Mouse (Mus musculus) telencephalon, adult 2 months (tissue): Measurements from ENCODE around the gene Snx12.
A peak's percentile ranks its signal among the peaks of the same experiment; 100 is the strongest.

Experiments
- DNase-seq: peaks from one replicate; pipeline ENCODE4 v3.0.0-alpha.2; 2011; ENCODE audit warnings: low read depth, low spot score

Gene Snx12

DNA sequence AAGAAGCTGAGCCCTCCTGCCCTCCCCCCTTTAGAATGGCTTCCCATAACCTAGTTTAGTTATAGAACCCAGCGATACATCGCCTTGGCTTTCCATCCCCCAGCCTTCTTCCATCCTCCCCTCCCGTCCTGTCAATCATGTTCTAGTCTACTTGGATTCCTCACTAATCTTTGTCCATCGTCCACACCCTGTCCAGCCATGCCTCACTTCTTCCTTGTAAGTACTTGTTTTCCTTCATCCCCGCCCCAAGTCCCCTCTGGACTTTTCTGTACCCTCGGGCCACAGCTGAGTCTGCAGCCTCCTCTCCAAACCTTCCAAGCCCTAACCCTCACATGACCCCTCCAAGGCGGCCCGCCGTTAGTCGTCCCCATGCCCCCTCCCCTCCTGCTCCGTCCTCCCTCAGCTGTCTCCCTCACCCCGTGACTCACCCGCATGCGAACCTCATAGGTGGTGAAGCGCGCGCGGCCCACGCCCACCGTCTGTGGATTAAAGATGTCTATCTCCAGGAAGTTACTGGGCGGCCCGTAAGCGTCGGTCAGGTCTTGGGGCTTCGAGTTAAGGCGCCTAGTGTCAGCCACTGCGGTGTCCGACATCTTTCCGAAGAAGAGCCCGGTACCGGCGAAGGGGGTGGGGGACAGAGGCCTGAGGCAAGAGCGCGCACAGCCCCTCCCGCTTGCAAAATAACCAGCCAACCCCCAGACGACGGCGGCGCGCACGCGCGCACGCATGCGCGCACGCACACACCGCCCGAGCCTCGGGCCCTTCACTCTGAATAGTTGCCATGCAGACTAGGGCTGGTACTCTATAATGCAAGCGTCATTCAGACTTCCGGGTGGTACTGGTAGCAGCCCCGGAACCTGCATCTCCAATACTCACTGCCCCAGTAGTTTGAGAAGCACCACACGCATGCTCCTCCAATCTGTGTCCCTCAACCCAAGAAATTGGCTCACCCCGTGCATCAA lies at the start of gene Snx12:
TSS of gene Snx12 (minus strand) at position 730 of the 962 bp plus-strand sequence.
- DNase-seq, result peak; percentile 93

DNA sequence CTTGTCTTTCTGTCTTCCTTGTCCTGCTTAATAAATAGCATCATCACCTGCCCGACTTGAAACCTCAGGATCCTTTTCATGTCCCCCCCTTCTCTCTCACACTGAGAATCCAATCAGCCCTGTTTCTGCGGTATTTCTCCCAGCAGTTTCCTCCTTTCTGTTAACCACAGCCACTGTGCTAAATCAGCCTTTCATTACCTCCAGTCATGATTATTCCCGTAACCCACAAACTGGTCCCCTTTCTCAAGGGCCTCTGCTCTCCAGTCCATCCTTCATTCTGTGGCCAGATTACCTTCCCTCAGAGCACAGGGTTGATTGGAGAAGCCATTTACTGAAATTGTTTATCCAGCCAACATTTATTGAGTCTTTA lies 46.4 kb upstream of the Snx12 start, which contains the start of gene Gm20489:
TSS of gene Gm20489 (minus strand) at position 269 of the 370 bp plus-strand sequence.
- no peak for DNase-seq

DNA sequence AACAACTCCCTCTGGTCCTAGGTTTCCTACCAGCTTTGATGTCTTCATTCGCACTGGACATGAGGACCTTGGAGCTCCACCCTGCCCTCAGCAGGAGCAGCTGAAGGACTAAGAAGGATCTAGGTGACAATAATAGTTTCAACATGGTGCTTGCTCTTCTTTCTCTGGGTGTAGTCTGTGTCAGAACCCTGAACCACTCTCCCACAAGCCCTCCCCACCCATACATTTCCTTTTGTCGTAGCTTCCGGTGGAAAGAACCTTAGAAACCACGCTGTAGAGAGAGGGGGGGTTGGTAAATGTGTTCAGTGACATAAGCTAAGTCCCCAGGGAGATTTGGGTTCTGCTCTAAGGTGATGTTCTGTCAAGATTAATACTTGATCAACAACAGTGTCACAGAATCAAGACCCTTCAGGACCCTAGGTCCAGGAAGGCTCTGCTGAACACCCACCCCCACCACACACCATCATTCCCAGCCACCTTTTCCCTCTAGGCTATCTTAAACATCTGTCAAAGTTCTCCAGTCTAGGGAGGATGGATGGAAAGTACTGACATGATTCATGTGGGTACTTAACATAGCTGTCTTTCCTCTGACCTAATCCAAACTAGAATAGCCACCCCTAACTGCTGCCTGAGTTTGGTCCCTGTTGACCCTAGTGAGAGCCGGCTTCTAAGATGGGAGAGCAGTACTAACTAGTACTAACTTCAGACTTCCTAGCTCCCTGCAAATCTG lies 45.8 kb upstream of the Snx12 start, which contains the start of gene Il2rg:
TSS of gene Il2rg (minus strand) at position 231 of the 730 bp plus-strand sequence.
- DNase-seq, result no peak

DNA sequence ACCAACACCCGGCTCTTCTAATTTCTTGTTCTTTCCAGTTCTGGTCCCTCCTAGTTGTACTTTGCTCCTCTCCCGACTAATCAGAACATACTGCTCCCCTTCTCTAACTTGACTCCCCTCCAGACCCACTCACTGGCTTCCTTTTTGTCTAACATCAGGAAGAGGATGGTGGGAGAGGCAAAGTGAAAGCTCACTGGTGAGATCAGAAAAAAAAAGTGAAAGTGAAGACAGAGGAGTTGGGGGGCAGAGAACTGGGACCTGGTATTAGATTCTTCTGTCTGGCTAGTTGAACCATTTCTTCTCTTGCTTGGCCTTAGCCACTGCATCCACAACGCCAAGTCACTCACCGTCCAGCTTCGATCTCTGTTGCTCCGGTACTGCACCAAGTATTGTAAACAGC lies 44.3 kb upstream of the Snx12 start:
- no peak for DNase-seq

DNA sequence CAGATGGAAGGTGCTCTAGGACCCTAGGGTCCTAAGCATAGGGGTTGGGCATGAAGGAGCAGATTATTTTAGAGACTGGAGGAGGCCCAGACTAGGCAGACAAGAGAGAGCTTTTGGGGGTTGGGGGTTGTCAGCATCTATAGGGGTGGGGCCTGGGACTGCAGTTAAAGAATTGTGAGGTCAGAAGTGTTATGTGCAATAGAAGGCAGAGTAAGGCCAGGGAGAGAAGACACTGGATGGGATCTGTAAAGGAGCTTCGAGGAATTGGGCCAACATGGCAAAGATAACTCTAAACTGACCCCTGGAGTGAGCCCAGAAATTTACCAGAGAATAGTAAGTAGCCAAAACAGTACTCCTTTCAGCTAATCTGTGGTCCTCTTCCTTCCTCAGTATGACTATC lies 41.5 kb upstream of the Snx12 start, which contains the start of gene Gm614:
TSS of gene Gm614 (minus strand) at position 101 of the 400 bp plus-strand sequence.
- no peak for DNase-seq

DNA sequence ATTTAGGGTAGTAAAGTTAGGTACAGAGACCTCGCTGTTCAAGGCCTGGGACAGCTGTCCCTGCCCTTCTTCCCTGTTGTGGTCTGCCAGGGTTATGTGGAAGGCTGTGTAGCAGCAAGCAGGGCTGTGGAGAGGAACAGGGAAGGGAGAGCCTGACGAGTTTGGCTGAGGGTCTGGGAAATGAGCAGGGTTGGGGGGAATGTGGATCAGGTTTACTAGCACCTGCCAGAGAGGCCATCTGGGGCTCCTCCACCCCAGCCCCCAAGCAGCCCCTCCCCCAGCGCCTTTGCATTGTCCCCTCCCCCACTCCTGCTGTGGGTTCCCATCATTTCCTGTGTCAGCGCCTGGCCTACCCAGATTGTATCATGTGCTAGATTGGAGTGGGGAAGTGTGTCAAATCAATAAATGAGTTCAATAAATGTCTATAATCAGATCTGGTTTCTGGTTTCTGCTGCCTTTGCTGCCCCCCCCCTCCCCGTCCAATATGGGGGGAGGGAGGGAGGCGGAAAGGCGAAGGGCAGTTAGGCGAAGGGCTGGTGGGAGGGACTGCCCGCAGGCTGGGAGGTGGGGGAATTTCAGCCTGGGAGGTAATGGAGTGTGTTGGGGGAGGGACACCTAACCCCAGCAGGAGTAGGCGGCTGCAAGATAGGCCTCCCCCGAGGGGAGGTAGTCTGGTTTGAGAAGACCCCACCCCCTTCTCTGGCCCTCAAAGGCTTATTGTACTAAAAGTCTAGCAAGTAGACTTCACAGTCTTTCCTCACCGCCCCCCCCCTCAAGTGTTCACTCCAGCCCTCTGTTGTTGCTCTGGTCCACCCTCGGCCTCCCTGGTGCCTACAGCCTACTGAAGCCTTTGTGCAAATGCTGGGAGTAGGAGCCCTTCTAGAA lies 38.3 kb upstream of the Snx12 start:
- DNase-seq, result no peak

DNA sequence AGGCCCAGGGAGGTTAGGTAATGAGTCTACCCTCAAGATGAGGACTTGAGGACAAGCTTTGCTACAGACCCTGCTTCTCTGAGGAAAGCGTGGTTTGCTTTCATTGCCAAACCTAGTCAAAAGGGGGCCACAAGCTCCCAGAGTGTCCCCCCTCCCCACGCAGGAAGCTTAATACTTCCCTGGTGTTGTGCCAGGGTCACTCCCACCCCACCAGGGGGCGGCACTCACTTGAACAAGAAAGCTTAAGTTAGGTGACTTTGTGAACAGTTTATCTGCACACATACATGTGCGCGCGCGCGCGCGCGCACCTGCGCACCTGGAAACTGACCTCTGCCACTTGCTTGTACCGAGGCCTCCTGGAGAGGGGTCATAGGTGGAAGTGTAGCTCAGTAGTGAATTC lies 34.2 kb upstream of the Snx12 start:
- DNase-seq, result no peak

DNA sequence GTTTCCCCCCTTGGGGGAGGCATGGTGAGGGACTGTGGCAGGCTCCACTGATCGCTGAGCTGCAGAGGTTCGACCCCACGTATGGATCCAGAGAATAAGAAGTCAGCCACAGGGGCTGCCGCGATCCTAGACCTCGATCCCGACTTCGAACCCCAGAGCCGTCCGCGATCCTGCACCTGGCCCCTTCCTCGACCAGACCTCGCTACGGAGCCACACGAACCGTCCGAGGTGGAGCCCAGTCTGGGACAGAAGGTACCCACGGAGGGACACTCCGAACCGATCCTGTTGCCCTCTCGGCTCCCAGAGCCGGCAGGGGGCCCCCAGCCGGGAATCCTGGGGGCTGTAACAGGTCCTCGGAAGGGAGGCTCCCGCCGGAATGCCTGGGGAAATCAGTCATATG lies 32.4 kb upstream of the Snx12 start:
- no peak for DNase-seq

DNA sequence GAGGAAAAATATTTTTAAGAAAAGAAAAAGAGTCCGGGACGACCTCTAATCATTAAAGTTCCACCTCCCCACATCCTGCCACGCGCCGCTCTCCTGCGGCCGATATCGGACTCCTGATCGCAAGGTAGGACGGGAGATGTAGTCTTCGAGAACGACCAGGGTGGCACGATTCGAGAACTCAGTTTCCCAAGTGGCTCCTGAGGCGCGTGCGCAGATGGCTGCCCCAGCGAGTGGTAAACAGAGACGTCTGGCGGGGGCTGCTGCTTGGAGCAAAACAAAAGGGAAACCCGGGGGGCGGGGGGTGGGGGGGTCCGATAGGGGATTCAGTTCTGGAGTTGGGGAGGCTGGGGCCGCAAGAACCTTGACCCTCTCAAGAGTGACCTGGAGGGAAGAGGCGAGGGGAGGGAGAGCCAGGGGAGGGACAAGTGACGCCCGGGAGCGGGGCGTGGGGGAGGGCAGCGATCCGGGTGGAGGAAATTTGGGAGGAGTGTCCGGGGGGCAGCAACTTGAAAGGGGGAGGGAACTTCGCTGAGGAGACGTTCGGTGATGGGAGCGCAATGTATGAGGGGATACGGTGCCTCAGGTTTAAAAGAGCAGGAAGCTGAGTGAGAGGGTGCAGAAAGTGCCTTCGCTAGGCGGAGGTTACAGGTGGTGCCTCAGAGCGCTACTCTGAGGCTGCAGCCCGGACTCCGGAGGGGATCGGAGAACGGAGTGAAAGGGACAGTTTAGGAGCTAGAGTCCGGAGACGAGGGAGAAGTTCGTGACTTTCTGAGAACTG lies 31.8 kb upstream of the Snx12 start, which contains the start of gene Foxo4:
TSS of gene Foxo4 (plus strand) at position 577 of the 778 bp plus-strand sequence.
- peak; percentile 89 for DNase-seq

DNA sequence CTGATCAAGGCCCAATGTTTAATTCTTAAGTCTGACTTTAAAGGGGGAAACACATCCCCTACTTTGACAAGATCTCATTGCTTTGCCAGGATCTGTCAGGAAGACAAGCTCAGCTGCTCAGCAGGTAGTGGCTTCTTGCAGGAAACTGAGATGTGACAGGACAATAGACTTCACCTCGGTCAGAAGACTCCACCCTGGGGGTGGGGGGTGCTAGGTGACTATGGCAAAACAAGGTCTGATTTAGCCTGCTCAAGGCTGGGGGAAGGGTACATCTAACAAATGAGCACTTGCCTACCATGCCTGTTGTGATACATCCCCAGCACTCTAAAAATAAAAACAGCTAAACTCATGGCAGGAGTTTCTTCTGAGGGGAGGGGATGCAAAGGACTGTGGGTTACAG lies 22.6 kb upstream of the Snx12 start:
- DNase-seq, result no peak

DNA sequence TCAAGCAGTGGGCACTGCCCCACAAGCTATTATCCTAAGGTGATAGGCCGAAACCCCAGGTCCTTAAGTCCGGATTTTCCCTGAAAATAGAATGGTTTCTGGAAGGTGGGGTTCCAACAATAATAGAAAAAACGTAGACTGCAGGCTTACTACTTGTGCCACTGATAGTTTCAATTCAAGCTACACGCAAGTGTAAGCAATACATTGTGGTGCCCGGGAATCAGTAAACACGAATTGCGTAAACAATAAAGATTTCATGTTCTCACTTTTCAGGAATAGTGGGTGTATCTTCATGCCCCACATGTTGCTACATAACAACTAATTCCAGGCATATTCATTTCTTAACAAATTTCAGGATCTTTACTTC lies 416 bp upstream of the Snx12 start:
- no peak for DNase-seq

DNA sequence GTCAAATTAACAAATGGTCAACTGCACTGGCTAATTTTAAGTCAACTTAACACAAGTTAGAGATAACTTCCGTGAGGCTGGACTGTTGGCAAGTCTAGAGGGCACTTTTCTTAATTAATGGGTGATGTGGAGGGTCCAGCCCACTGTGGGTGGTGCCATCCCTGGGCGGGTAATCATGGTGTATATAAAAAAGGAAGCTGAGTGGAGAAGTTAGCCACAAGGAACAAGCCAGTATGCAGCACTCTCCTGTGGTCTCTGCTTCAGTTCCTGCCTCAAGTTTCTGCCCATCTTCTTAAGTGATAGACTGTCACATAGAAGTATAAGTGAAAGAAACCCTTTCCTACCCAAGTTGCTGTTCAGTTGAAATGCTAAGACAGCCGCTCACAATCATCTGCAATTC lies 33.1 kb downstream of the Snx12 start:
- no peak for DNase-seq

DNA sequence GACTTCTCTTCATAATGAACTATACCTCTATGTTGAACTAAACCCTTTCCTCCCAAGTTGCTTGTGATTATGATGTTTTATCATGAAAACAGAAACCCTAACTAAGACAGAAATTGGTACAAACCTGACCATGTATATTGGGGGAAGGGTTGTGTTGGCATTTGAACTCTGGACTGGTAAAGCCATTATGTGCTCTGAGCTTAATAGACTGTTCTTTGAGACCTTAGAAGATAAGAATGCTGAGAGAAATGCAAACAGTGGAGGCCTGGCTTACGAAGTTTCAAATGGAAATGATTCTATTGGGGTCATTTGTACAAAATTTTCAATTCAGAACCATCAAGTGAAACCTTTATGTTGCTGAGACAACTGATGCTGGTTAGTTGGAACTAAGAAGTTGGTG lies 34.7 kb downstream of the Snx12 start:
- no peak for DNase-seq

DNA sequence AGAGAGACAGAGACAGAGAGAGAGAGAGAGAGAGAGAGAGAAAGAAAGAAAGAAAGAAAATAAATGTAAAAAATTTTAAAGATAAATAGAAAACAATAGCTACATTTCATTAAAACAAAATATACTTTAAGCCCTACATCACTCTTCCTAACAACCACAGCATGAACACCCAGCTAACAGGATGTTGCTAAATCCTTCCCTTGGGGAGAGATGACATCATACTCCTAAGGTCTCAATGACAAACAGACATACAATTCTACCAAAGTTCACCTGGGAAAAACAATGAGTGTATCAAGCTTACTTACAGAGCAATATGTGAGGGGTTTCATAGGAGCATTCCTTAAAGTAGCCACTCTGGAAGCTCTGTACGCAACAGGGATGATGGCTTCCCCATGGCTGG lies 49.0 kb downstream of the Snx12 start:
- no peak for DNase-seq

DNA sequence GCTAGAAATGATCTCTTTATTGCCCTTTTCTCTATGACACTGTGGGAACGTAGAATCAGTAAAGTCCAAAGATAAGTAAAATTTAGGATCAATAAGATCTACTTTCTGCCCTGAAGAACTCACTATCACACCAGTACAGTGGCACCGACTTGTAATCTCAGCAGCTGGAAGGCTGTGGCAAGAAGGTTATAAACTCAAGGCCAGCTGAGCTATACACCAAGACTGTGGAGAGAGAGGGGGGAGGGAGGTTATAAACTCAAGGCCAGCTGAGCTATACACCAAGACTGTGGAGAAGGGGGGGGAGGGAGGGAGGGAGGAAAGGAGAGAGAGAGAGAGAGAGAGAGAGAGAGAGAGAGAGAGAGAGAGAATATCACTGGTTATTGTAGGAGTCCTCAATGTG lies 53.9 kb downstream of the Snx12 start:
- no peak for DNase-seq

DNA sequence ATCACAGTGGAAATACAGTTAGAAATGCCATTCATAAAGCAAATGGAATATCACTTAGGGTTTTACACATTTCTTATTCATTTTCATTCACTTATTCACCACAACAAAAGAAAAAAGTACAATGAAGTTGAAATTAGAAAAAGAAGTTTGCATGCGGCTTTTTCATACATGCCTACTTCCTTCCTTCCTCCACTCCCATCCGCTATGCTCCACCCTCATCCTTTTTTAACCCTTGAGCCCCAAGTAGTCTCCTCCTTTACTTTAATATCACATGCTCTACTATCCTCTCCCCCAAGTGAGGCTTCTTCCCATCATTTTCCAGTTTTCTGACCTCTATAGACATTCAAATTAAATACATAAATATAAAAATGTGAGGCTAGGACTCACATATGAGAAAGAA lies 58.6 kb downstream of the Snx12 start:
- no peak for DNase-seq

DNA sequence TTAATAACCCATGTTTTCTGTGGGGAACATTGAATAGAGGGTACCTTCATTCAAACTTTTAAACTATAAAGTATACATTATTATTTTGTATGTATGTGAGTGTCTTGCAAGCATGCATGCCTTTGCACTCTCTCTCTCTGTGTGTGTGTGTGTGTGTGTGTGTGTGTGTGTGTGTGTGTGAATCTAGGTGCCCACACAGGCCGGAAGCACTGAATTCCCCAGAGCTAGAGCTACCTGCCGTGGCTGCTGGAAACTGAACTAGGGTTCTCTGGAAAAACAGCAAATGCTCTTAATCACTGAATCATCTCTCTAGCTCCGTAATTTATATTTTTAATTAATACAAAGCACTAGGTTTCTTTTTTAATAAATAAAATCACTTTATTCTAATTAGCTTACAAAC lies 59.1 kb downstream of the Snx12 start:
- no peak for DNase-seq

DNA sequence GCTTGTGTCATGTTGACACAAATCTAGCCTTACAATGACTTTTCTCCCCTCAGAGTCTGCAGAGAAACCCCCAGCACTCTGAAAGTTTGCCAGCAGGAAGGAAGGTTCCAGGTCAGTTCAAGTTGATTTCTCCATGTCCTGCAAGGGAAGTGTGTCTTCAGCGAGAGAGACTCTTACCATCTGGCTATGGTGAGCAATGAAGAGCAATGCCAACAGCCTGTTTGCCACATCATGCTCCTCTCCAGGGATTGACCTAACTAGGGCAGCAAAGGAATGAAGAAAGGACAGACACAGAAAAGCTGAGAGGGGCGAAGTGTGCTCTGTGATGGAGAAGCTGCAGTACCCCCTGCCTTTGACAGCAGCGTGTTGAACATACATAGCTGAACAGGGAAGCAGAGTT lies 59.8 kb downstream of the Snx12 start:
- DNase-seq, result no peak

DNA sequence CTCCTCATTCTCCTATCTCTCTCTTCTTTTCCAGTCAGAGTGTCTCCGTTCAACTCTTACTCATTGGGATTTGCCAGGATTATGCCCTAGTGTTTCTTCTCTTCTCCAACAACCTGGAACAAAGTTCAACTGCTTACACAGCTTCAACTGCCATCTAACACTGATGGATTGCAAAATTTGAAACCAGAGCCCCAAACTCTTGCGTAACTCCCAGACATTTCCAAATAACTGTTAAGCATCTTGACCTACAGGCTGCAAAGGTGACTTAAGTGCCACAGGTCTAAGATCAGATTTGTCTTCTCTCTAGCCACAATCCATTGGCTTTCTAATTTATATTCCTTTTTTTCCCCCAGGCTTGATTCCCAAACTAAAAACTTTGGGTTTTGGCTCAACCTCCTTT lies 64.9 kb downstream of the Snx12 start:
- DNase-seq, result no peak

DNA sequence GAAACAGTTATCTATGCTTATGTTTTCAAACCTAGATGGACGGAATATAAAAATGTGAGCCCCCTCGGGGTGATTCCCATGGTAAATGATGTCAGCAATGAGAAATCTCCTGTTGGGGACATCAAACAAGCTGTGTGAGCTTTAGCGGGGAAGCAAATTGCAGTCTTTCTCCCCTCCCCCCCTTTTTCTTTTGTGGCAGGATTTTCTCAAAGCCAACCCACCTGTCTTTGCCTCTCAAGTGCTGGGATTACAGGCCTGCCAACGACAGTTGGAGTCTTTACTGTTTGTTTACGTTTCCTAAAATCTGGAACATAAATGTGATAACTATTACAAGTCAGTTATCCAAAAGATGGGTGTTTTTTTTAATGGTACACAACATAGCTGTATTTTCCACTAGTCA lies 66.0 kb downstream of the Snx12 start:
- no peak for DNase-seq

DNA sequence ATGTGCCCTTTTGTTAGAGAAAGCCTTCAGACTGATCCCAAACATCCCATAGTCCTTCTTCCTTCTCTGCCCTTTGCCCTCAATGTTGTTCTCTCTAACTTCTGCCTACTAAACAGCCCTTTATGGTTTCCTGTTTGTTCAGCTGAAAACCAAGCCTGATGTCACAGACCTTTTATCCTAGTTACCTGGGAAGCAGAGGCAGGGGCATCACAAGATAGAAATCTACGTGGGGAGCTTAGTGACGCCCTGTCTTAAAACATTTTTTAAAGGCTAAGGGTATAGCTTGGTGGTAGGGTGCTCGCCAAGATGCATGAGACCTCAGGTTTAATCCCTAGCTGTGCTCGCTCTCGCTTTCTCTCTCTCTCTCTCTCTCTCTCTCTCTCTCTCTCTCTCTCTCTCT lies 74.9 kb downstream of the Snx12 start:
- DNase-seq, result no peak
